17 mouse cellular contexts compared by ENCODE assay signal in genomic region chr4:36696810-36697209, GRCm38 (mm10).
DNase-seq lines count a peak whose midpoint lies in the region; ATAC-seq and TF ChIP-seq lines count a peak whose summit lies in the region.
"Had no signal": no experiment of that assay in that cellular context is flagged by ENCODE, and none has a peak within 500 bp of the region (broad histone marks: within the 10 kb centered on the region; RNA-seq: fewer than 3 reads in every experiment).

No protein-coding gene starts in this region.

- H3K4me2 ChIP-seq in forebrain, embryonic 16.5 days (ENCODE audit: low read length), result no peak overlapping the region
- no peak overlapping the region for H3K4me2 ChIP-seq in forebrain, postnatal 0 days (ENCODE audit: low read depth)
- H3K4me2 ChIP-seq in liver, embryonic 15.5 days, result no peak overlapping the region
- H3K4me2 ChIP-seq: limb, embryonic 13.5 days had no signal

- no peak overlapping the region for H3K4me3 ChIP-seq in forebrain, embryonic 16.5 days (replicated peaks; ENCODE audit: low read length)
- H3K4me3 ChIP-seq in forebrain, postnatal 0 days (ENCODE audit: low read depth, low read length), result no peak overlapping the region
- peak overlapping the region in 1 of 2 experiments; percentile 23; a peak in 1 of 4 replicates for H3K4me3 ChIP-seq in MEL (ENCODE audit: control insufficient read depth in 1 of 2, insufficient read depth in 1 of 2, low read depth in 2 of 2, low read length in 2 of 2)
- no peak overlapping the region for H3K4me3 ChIP-seq in liver, embryonic 15.5 days (replicated peaks)
- H3K4me3 ChIP-seq: limb, embryonic 13.5 days; myocyte had no signal

- no peak for TF ChIP-seq RAD21 in MEL (IDR thresholded peaks at IDR 0.05; ENCODE audit: low read depth, low read length)

- peak; percentile 77 for ATAC-seq in forebrain, embryonic 16.5 days
- ATAC-seq in forebrain, postnatal 0 days, result no peak; the same call in 1 of the 2 replicates
- peak; percentile 68; the same call in 1 of the 2 replicates for ATAC-seq in liver, embryonic 15.5 days (ENCODE audit: insufficient read depth)

- no peaks in the 10 kb centered on the region for H3K36me3 ChIP-seq in forebrain, embryonic 16.5 days (ENCODE audit: control insufficient read depth, insufficient read depth)
- no peaks in the 10 kb centered on the region for H3K36me3 ChIP-seq in forebrain, postnatal 0 days (ENCODE audit: insufficient read depth)
- H3K36me3 ChIP-seq in MEL (ENCODE audit: control insufficient read depth in 1 of 2, insufficient read depth in 2 of 2, low read length in 2 of 2), result peaks cover 0 to 11% of the 10 kb centered on the region in 2 experiments; a peak in 2 of 4 replicates
- no peaks in the 10 kb centered on the region for H3K36me3 ChIP-seq in liver, embryonic 15.5 days (replicated peaks)
- H3K36me3 ChIP-seq: limb, embryonic 13.5 days had no signal

- no peak for TF ChIP-seq POLR2A in MEL (IDR thresholded peaks at IDR 0.05; ENCODE audit: control insufficient read depth in 1 of 2, insufficient read depth in 1 of 2, low read depth in 1 of 2, low read length in 2 of 2, poor library complexity in 1 of 2)

- no peaks in the 10 kb centered on the region for H3K9me3 ChIP-seq in forebrain, embryonic 16.5 days (ENCODE audit: control insufficient read depth, low read length)
- no peaks in the 10 kb centered on the region for H3K9me3 ChIP-seq in forebrain, postnatal 0 days (ENCODE audit: low read length)
- H3K9me3 ChIP-seq in MEL (replicated peaks; ENCODE audit: insufficient read depth, low read length), result no peaks in the 10 kb centered on the region
- no peaks in the 10 kb centered on the region for H3K9me3 ChIP-seq in liver, embryonic 15.5 days (replicated peaks)
- H3K9me3 ChIP-seq: limb, embryonic 13.5 days had no signal

- H3K4me1 ChIP-seq in forebrain, embryonic 16.5 days (replicated peaks; ENCODE audit: control insufficient read depth, insufficient read depth, low read length), result no peaks in the 10 kb centered on the region
- no peaks in the 10 kb centered on the region for H3K4me1 ChIP-seq in forebrain, postnatal 0 days (ENCODE audit: insufficient read depth)
- H3K4me1 ChIP-seq in MEL (ENCODE audit: control insufficient read depth in 1 of 2, insufficient read depth in 2 of 2, low read length in 2 of 2), result peaks cover 0 to 2% of the 10 kb centered on the region in 2 experiments; a peak in 3 of 4 replicates
- H3K4me1 ChIP-seq in liver, embryonic 15.5 days (replicated peaks), result 0 out of 2 replicates have a peak, but pooled peaks cover 3% of the 10 kb centered on the region
- H3K4me1 ChIP-seq: limb, embryonic 13.5 days had no signal

- WGBS in forebrain, embryonic 16.5 days, result 80% methylated on average over 2 of the region's 2 CpGs
- WGBS in forebrain, postnatal 0 days, result 50% methylated on average over 2 of the region's 2 CpGs
- WGBS in liver, embryonic 15.5 days (ENCODE audit: insufficient replicate concordance), result 46% methylated on average over 2 of the region's 2 CpGs

- no peak for TF ChIP-seq CTCF in forebrain, postnatal 0 days (IDR thresholded peaks at IDR 0.05; ENCODE audit: low read depth)
- TF ChIP-seq CTCF in MEL (IDR thresholded peaks at IDR 0.05 in 2 of 3, conservative IDR thresholded peaks at IDR 0.05 in 1 of 3; ENCODE audit: control insufficient read depth in 1 of 3, insufficient read depth in 1 of 3, low read depth in 2 of 3, low read length in 3 of 3, poor library complexity in 1 of 3, severe bottlenecking in 1 of 3), result no peak

- H3K79me2 ChIP-seq in MEL (ENCODE audit: control insufficient read depth, insufficient read depth, low read length, poor library complexity), result no peaks in the 10 kb centered on the region

- no peak overlapping the region for H3K27ac ChIP-seq in forebrain, embryonic 16.5 days (ENCODE audit: low read length)
- no peak overlapping the region for H3K27ac ChIP-seq in forebrain, postnatal 0 days (ENCODE audit: low read depth, low read length)
- peak overlapping the region; percentile 56 for H3K27ac ChIP-seq in MEL (ENCODE audit: control insufficient read depth, low read depth, low read length)
- no peak overlapping the region for H3K27ac ChIP-seq in liver, embryonic 15.5 days (replicated peaks)
- H3K27ac ChIP-seq: limb, embryonic 13.5 days had no signal

- no peaks in the 10 kb centered on the region for H3K27me3 ChIP-seq in forebrain, embryonic 16.5 days (replicated peaks; ENCODE audit: control insufficient read depth, insufficient read depth, low read length)
- H3K27me3 ChIP-seq in forebrain, postnatal 0 days (ENCODE audit: insufficient read depth, low read length), result no peaks in the 10 kb centered on the region
- no peaks in the 10 kb centered on the region for H3K27me3 ChIP-seq in MEL (ENCODE audit: control insufficient read depth in 1 of 2, insufficient read depth in 2 of 2, low read length in 2 of 2)
- no peaks in the 10 kb centered on the region for H3K27me3 ChIP-seq in liver, embryonic 15.5 days
- H3K27me3 ChIP-seq: CH12.LX; limb, embryonic 13.5 days had no signal

- no peak overlapping the region for H3K9ac ChIP-seq in forebrain, embryonic 16.5 days (replicated peaks; ENCODE audit: low read depth, low read length)
- no peak overlapping the region for H3K9ac ChIP-seq in forebrain, postnatal 0 days
- H3K9ac ChIP-seq in MEL (ENCODE audit: control insufficient read depth, low read depth, low read length, poor library complexity, severe bottlenecking), result no peak overlapping the region
- H3K9ac ChIP-seq in liver, embryonic 15.5 days, result no peak overlapping the region
- H3K9ac ChIP-seq: limb, embryonic 13.5 days had no signal

- no peak for DNase-seq in forebrain, postnatal 0 days
- peak; percentile 54 for DNase-seq in MEL (ENCODE audit: low read depth, low spot score)
- peak; percentile 16 for DNase-seq in c-Kit-positive CD71-positive TER-119-positive erythroid progenitor cells, embryonic 14.5 days (ENCODE audit: low spot score)
- no peak for DNase-seq in right cerebral cortex, adult 2 months (ENCODE audit: low spot score in 2 of 2)
- no peak for DNase-seq in spleen, postnatal 10 days (ENCODE audit: low spot score in 2 of 2)
- no peak for DNase-seq in thymus, postnatal 4 days
- DNase-seq: adrenal gland, postnatal 25 days; cerebellum, postnatal 25 days; embryo, embryonic 11 days; gastrocnemius, postnatal 36 days; kidney, adult 11 months; midbrain, embryonic 14.5 days had no signal

- peak; percentile 79 to 92 for TF ChIP-seq EP300 in MEL (IDR thresholded peaks at IDR 0.05; ENCODE audit: low read depth in 1 of 2, low read length in 2 of 2)

TF ChIP-seq in MEL, 35 proteins besides CTCF, POLR2A, EP300 and RAD21:
- TF ChIP-seq HCFC1 (IDR thresholded peaks at IDR 0.05; ENCODE audit: low read depth, low read length) (no peak), BHLHE40 (IDR thresholded peaks at IDR 0.05; ENCODE audit: borderline replicate concordance, low read depth, low read length) (peak; percentile 19; the same call in 1 of the 2 replicates), SMC3 (IDR thresholded peaks at IDR 0.05; ENCODE audit: low read depth, low read length) (no peak), SIN3A (IDR thresholded peaks at IDR 0.05; ENCODE audit: low read length) (0 out of 2 replicates have a peak, but pooled peaks have one; percentile 38), MEF2A (IDR thresholded peaks at IDR 0.05; ENCODE audit: extremely low read depth, insufficient replicate concordance, low read depth, low read length, poor library complexity, severe bottlenecking) (peak; percentile 58; the same call in 1 of the 2 replicates), GATA1 (IDR thresholded peaks at IDR 0.05; ENCODE audit: low read depth, low read length) (peak; percentile 80), TBP (IDR thresholded peaks at IDR 0.05; ENCODE audit: low read depth, low read length) (no peak), ETS1 (IDR thresholded peaks at IDR 0.05; ENCODE audit: low read depth, low read length) (peak; percentile 83), MYB (IDR thresholded peaks at IDR 0.05; ENCODE audit: low read depth, low read length) (peak; percentile 59), E2F4 (IDR thresholded peaks at IDR 0.05; ENCODE audit: borderline replicate concordance, low read depth, low read length) (no peak), NELFE (IDR thresholded peaks at IDR 0.05; ENCODE audit: low read depth, low read length) (no peak), TCF12 (IDR thresholded peaks at IDR 0.05; ENCODE audit: low read depth, low read length) (peak; percentile 92), RCOR1 (IDR thresholded peaks at IDR 0.05; ENCODE audit: low read depth, low read length) (peak; percentile 49)

Comparison
In these comparisons a context has a peak if more than half of its experiments do, and no peak if none do; other contexts are left out.
1. DNase-seq: peak in MEL (single experiment) and c-Kit-positive CD71-positive TER-119-positive erythroid progenitor cells, embryonic 14.5 days (single experiment); none in forebrain, postnatal 0 days (single experiment), right cerebral cortex, adult 2 months (0 of 2), spleen, postnatal 10 days (0 of 2) and thymus, postnatal 4 days (single experiment).